Mouse (Mus musculus) liver, adult 2 months (tissue): ENCODE measurements around the gene Urb1. TPM values are rescaled to one million over a fixed set of nuclear protein-coding genes. Genes with fewer than 3 reads are reported as not detected.
"Not testable (repeated sequence)": the region's sequence is repeated elsewhere in the genome, so short reads cannot be mapped to it uniquely, and the experiment has no call there.

Experiments used
- DNase-seq: peaks from one replicate; pipeline ENCODE4 v3.0.0-alpha.2; 2011; ENCODE audit warnings: low read depth, low spot score; ENCODE audit errors: extremely low read depth
- H3K27ac ChIP-seq: fragments of 200-500 bp; replicated peaks from 2 replicates; pipeline ENCODE4 v1.5.1; 2012; ENCODE audit warnings: low read depth, mild to moderate bottlenecking, control low read depth, inconsistent platforms, low read length; ENCODE audit not compliant: insufficient read depth
- H3K27me3 ChIP-seq: fragments of 200-500 bp; 2 replicates; pipeline ENCODE4 v1.6.1; 2012; ENCODE audit warnings: mild to moderate bottlenecking, moderate library complexity, low read length, inconsistent platforms; ENCODE audit not compliant: control insufficient read depth, insufficient read depth
- H3K36me3 ChIP-seq: fragments of 200-500 bp; 2 replicates; pipeline ENCODE4 v1.6.1; 2012; ENCODE audit warnings: low read length, inconsistent platforms; ENCODE audit not compliant: control insufficient read depth, insufficient read depth
- H3K4me1 ChIP-seq: fragments of 200-500 bp; 2 replicates; pipeline ENCODE4 v1.6.1; 2011; ENCODE audit warnings: low read length; ENCODE audit not compliant: control insufficient read depth, insufficient read depth
- H3K4me3 ChIP-seq: fragments of 200-500 bp; 2 replicates; pipeline ENCODE4 v1.5.1; 2011; ENCODE audit warnings: low read depth, mild to moderate bottlenecking, control low read depth, low read length, moderate library complexity; ENCODE audit not compliant: insufficient read depth
- H3K79me2 ChIP-seq: fragments of 200-500 bp; 2 replicates; pipeline ENCODE4 v1.6.1; 2012; ENCODE audit warnings: inconsistent platforms, mild to moderate bottlenecking, low read length, moderate library complexity; ENCODE audit not compliant: control insufficient read depth, insufficient read depth
- H3K9ac ChIP-seq: fragments of 200-500 bp; 2 replicates; pipeline ENCODE4 v1.6.1; 2012; ENCODE audit warnings: low read depth, mild to moderate bottlenecking, control low read depth, inconsistent platforms, low read length
- CTCF ChIP-seq: fragments of 200-500 bp; IDR thresholded peaks from 2 replicates; pipeline ENCODE4 v1.5.1; 2011; ENCODE audit warnings: low read depth, low read length, control low read depth
- POLR2A ChIP-seq: fragments of 200-500 bp; IDR thresholded peaks from 2 replicates; pipeline ENCODE4 v1.6.1; 2011; ENCODE audit warnings: low read length, control low read depth; ENCODE audit not compliant: insufficient read depth; ENCODE audit errors: extremely low read depth
- WGBS: fragments of 180-500 bp; shearing (Covaris S2); methylation state at CpG from one replicate; pipeline ENCODE4 v1.1.7; 2018; 5-methylcytosine and 5-hydroxymethylcytosine counted together
- polyA plus RNA-seq: library from polyadenylated mRNA; depleted of rRNA; stranded (reverse); fragments of >200 nt; gene quantifications from 2 replicates; pipeline ENCODE4 v1.2.3, GENCODE M21; 2012
- total RNA-seq: library from RNA; depleted of rRNA; stranded (reverse); fragments of >200 nt; gene quantifications from 2 replicates; pipeline ENCODE4 v1.2.3, GENCODE M21; 2014

The Urb1 gene
- total and polyA plus RNA-seq, 2 experiments = 1.9 to 2.7 TPM

DNA sequence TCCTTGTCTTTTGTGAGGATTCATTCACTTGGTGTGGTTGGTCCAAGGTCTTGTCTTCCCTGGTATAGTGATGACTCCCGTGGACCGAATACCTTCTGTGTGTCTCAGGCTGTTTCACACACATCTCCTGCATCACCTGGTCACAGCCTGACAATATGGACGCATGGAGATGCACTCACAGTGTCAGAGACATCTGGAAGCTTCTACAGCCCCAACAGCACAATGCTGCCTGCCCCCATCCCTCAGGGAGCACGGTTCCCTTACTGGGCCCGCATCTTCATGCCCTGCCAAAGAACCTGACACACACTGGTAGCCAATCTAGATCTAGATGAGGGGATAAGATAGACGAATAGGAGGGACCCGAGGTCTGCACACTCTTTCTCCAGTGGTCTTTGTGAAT is 18.9 kb upstream of the Urb1 start:
- Histone ChIP-seq H3K27ac (no peak overlapping the region), H3K27me3 (no peaks in the 10 kb centered on the region), H3K9ac (no peak overlapping the region), H3K36me3 (no peaks in the 10 kb centered on the region), H3K4me3 (no peak overlapping the region), H3K4me1 (no peaks in the 10 kb centered on the region; the same call in 1 of the 2 replicates), H3K79me2 (no peaks in the 10 kb centered on the region)
- 84% methylated on average over 7 of the region's 7 CpGs for WGBS
- no peak for TF ChIP-seq POLR2A
- no peak for TF ChIP-seq CTCF
- DNase-seq = no peak

- H3K36me3 ChIP-seq = no peaks in the 10 kb centered on the region
- no peak overlapping the region for H3K27ac ChIP-seq
- no peaks in the 10 kb centered on the region for H3K27me3 ChIP-seq
- no peaks in the 10 kb centered on the region; the same call in 1 of the 2 replicates for H3K4me1 ChIP-seq
- TF ChIP-seq CTCF (no peak), POLR2A (no peak)
- no peak overlapping the region for H3K4me3 ChIP-seq
- WGBS = 83% methylated on average over 9 of the region's 9 CpGs
- H3K9ac ChIP-seq = no peak overlapping the region
- no peaks in the 10 kb centered on the region for H3K79me2 ChIP-seq
- no peak for DNase-seq
Observed at GRCm38 (mm10) chr16:90827498-90827897, 17.3 kb upstream of the Urb1 start.

DNA sequence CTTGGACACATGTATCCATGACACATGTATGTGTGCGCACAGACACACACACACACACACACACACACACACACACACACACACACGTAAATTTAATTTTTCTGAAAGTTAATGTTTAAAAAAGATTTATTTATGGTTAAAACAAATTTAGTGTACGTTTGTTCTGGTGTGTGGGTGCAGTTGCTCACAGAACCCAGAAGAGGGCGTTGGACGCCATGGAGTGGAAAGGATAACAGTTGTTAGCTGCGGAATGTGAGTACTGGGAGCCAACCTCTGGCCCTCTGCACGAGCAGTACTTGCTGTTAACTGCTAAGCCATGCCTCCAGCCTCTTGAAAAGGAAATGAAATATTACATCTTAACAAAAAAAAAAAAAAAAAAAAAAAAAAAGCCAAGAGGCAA is 16.2 kb upstream of the Urb1 start, which contains the start of gene Eva1c:
Eva1c (plus strand) TSS at position 263 of the 400 bp plus-strand sequence.
- Histone ChIP-seq H3K4me3 (no peak within 1 kb of the TSS), H3K4me1 (no peaks in the 10 kb centered on the region), H3K36me3 (no peaks in the 10 kb centered on the region), H3K27me3 (no peaks in the 10 kb centered on the region), H3K9ac (no peak within 1 kb of the TSS), H3K27ac (no peak within 1 kb of the TSS), H3K79me2 (no peaks in the 10 kb centered on the region)
- WGBS = 77% methylated on average over 7 of the region's 7 CpGs
- TF ChIP-seq CTCF = peak; percentile 48
- TF ChIP-seq POLR2A = no peak
- DNase-seq = no peak

DNA sequence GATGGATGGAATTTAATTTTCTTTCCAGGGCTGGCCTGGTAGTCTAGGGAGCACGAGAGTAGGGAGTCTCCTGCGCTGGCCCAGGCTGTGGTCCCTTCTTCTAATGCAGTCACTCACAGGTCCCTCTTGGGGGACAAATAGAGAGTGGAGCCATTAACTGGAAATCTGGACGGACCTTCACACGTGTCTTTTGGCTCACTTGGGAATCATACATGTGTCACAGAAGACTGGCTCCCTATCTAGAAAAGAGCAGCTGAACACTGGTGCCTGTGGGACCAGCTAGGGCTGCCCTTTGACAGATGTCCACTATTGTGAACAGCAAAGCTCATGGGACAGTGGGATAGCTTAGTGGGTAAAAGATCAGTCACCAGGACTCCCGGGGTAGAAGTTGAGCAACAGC is 15.8 kb upstream of the Urb1 start:
- Histone ChIP-seq H3K4me1 (no peaks in the 10 kb centered on the region), H3K27ac (no peak overlapping the region), H3K4me3 (no peak overlapping the region), H3K36me3 (no peaks in the 10 kb centered on the region), H3K27me3 (no peaks in the 10 kb centered on the region), H3K9ac (no peak overlapping the region), H3K79me2 (no peaks in the 10 kb centered on the region)
- DNase-seq = no peak
- WGBS = 85% methylated on average over 5 of the region's 5 CpGs
- TF ChIP-seq CTCF (no peak), POLR2A (no peak)

DNA sequence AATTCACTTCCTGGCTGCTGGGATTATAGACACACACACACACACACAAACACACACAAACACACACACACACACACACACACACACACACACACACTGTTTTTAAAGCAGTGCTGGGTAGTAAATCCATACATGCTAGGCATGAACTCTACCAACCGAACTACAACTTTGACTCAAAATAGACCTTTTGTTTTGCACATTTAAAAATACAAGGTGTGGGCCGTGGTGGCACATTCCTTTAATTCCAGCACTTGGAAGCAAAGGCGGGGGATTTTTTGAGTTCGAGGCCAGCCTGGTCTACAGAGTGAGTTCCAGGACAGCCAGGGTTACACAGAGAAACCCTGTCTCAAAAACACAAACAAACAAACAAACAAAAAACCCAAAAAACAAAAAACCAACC is 13.8 kb upstream of the Urb1 start:
- not testable (repeated sequence) for H3K27me3 ChIP-seq, H3K4me1 ChIP-seq, H3K27ac ChIP-seq, H3K9ac ChIP-seq, DNase-seq, H3K4me3 ChIP-seq, H3K79me2 ChIP-seq, H3K36me3 ChIP-seq
- WGBS = 84% methylated on average over 4 of the region's 4 CpGs

DNA sequence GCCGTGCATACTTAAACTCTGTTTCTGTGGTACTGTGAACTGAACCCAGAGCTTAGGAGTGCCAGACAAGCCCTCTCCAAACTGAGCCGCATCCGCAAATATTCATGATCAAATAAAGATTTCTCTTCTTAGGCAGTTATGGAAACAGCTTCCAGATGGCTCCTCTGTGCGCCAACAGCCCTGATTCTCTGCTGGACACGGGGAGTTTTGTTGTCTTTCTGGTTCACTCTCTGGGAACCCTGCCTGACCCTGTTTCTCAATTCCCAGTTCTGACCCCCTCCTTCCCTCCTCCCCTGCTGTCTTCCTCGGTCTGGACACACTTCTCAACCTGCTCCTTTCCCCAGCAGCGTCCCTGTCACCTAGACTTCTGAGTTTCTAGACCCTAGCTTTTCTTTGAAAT is 12.8 kb upstream of the Urb1 start:
- H3K79me2 ChIP-seq = no peaks in the 10 kb centered on the region
- H3K4me1 ChIP-seq = no peaks in the 10 kb centered on the region
- H3K4me3 ChIP-seq = no peak overlapping the region
- no peak for DNase-seq
- no peak overlapping the region for H3K9ac ChIP-seq
- no peak overlapping the region for H3K27ac ChIP-seq
- WGBS = 72% methylated on average over 7 of the region's 7 CpGs
- H3K36me3 ChIP-seq = no peaks in the 10 kb centered on the region
- H3K27me3 ChIP-seq = no peaks in the 10 kb centered on the region
- TF ChIP-seq CTCF = no peak
- no peak for TF ChIP-seq POLR2A
